Mouse (Mus musculus) heart, postnatal 10 days (tissue): ENCODE data around the gene Rplp2. TPM values are rescaled to one million over a fixed set of nuclear protein-coding genes. Genes with fewer than 3 reads are reported as not detected.
A peak's percentile ranks its signal among the peaks of the same experiment; 100 is the strongest.

Experiments used
- DNase-seq, 2 experiments: peaks; one replicate each; pipeline ENCODE4 v3.0.0; 2021
- intact Hi-C: fragments of 180-260 bp; cut with DNase I; formaldehyde crosslinking; loops from one replicate; pipeline ENCODE4 v1.15.1; 2025
- total RNA-seq, 2 experiments: library from RNA; stranded (reverse); gene quantifications; 2 replicates each; pipeline ENCODE4 v1.2.3; 2021

Rplp2 gene
- total RNA-seq, 2 experiments from 2014 or later = 1,065 to 1,124 TPM

- peak in 1 of 2 experiments; percentile 36 for DNase-seq
- intact Hi-C loops = no loop called here
Observed at GRCm38 (mm10) chr7:141464603-141465201, 17.5 kb downstream of the Rplp2 start.

GRCm38 (mm10) chr7:141465388-141466044 lies 18.3 kb downstream of the Rplp2 start:
- intact Hi-C loops = no loop called here
- peak in 1 of 2 experiments; percentile 62 for DNase-seq

GRCm38 (mm10) chr7:141466045-141466394 lies 18.9 kb downstream of the Rplp2 start:
- DNase-seq = peak; percentile 53

GRCm38 (mm10) chr7:141466607-141467148 lies 19.5 kb downstream of the Rplp2 start:
- intact Hi-C loops = no loop called here
- no peak for DNase-seq

More at GRCm38 (mm10) chr7:141466045-141466394, 18.9 kb downstream of the Rplp2 start:
- intact Hi-C loops = no loop called here

GRCm38 (mm10) chr7:141467230-141468030 lies 20.3 kb downstream of the Rplp2 start, which contains the start of gene Cd151:
Gene Cd151, plus strand, starts transcription at chr7:141467392.
- peak; percentile 94 for DNase-seq
- intact Hi-C loops = no loop called here

- intact Hi-C loops = no loop called here
- DNase-seq = peak; percentile 59 to 73
Observed at GRCm38 (mm10) chr7:141468164-141468521, 21.0 kb downstream of the Rplp2 start.

GRCm38 (mm10) chr7:141468522-141469211 lies 21.5 kb downstream of the Rplp2 start:
- intact Hi-C loops = no loop called here
- DNase-seq = peak; percentile 82 to 86

GRCm38 (mm10) chr7:141469352-141469751 lies 22.2 kb downstream of the Rplp2 start:
- intact Hi-C loops = no loop called here
- no peak for DNase-seq

GRCm38 (mm10) chr7:141469901-141470636 lies 22.9 kb downstream of the Rplp2 start:
- intact Hi-C loops = no loop called here
- DNase-seq = peak in 1 of 2 experiments; percentile 63

- no peak for DNase-seq
- intact Hi-C loops = no loop called here
Observed at GRCm38 (mm10) chr7:141470637-141470944, 23.4 kb downstream of the Rplp2 start.

- no peak for DNase-seq
- intact Hi-C loops = no loop called here
Observed at GRCm38 (mm10) chr7:141471236-141471635, 24.1 kb downstream of the Rplp2 start.

- no peak for DNase-seq
- intact Hi-C loops = no loop called here
Observed at GRCm38 (mm10) chr7:141472226-141472625, 25.1 kb downstream of the Rplp2 start.

- no peak for DNase-seq
- intact Hi-C loops = no loop called here
Observed at GRCm38 (mm10) chr7:141472763-141473162, 25.6 kb downstream of the Rplp2 start.

- intact Hi-C loops = no loop called here
- no peak for DNase-seq
Observed at GRCm38 (mm10) chr7:141474160-141474559, 27.0 kb downstream of the Rplp2 start.

- DNase-seq = peak; percentile 90 to 91
- intact Hi-C loops = no loop called here
Observed at GRCm38 (mm10) chr7:141475011-141475804, 28.0 kb downstream of the Rplp2 start, which contains the start of the genes Polr2l and Tspan4. Gene Polr2l, minus strand, starts transcription at chr7:141475132. Gene Tspan4, plus strand, starts transcription at chr7:141475240.

GRCm38 (mm10) chr7:141475805-141476158 lies 28.6 kb downstream of the Rplp2 start:
- intact Hi-C loops = no loop called here
- DNase-seq = no peak

GRCm38 (mm10) chr7:141476226-141476980 lies 29.2 kb downstream of the Rplp2 start:
- intact Hi-C loops = no loop called here
- DNase-seq = peak; percentile 89 to 93

- intact Hi-C loops = no loop called here
- no peak for DNase-seq
Observed at GRCm38 (mm10) chr7:141476981-141477370, 29.8 kb downstream of the Rplp2 start.
